Mouse (Mus musculus): ENCODE results near the gene Klc4.

DNA sequence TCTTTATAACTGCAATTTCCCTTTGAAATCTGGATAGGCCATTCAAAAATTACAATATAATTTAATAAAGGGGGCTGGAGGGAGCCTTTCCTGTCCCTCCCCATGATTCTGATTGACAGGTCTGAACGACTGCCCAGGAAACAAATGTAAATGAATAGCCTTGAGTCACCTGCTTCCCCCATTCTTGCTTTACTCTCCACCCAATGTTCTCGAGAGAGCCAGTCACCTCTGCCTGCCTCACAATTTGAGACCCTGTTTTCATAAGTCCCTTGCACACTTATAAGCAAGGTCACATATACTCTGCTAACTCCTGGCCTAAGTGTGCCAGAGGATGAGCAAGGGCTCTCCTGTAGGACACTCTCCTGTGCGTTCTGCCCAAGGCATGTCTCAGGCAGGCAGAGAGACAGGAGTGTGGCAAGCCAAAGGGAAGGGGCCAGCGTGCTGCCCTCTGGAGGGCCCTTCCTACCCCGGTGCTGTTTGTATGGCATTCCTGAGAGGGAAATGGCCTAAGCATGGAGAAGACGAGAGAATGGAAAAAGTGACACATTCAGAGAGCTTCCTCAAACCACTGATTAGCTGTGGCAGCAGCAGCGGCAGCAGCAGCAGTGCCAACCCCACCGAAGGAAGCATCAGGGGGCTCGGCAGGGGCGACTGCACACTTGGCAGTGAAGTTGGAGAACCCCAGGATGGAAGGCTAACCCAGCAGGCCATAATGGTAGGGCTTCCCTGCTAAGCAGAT lies 21.8 kb downstream of the Klc4 start:
- TF ChIP-seq CTCF (conservative IDR thresholded peaks at IDR 0.05; ENCODE audit: insufficient read depth, insufficient read length, low read depth, low read length) (no peak), POLR2A (IDR thresholded peaks at IDR 0.05; ENCODE audit: low read depth, low read length) (no peak)

All from kidney, adult 2 months (tissue).